Mouse (Mus musculus): Measurements from ENCODE around the gene Fbxw11.

- TF ChIP-seq CTCF (conservative IDR thresholded peaks at IDR 0.05; ENCODE audit: low read length) (no peak), NANOG (IDR thresholded peaks at IDR 0.05; ENCODE audit: borderline replicate concordance, low read length) (peak; percentile 28; the same call in 1 of the 2 replicates)
These were observed 1.9 kb upstream of the Fbxw11 start for GRCm38 (mm10) chr11:32640617-32641016.

All from E14TG2a.4 (cell line).